Mouse (Mus musculus): ENCODE measurements around the gene Preb. TPM values are rescaled to one million over a fixed set of nuclear protein-coding genes. Genes with fewer than 3 reads are reported as not detected.
A peak's percentile ranks its signal among the peaks of the same experiment; 100 is the strongest.

The Preb gene
- polyA plus RNA-seq, 1 experiment, result 214 TPM

DNA sequence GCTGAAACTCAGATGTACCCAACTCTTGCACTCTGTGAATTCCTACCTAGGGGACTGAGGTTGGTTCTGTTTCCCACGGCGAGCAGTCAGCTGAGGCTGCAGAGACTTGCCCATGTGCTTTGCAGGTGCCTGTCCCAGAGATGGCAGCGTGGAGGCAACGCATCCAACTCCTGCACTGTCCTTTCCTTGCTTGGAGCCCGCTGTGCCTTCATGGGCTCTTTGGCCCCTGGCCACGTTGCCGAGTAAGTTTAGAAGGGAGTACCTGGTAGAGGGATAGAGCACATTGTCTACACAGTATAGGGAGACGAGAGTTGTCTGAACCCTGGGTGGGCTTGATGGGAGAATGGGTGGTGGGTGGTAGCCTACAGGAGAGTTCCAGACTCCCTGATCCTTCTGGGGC, 35.5 kb downstream of the Preb start:
- H3K4me3 ChIP-seq (replicated peaks; ENCODE audit: control insufficient read depth, low read depth, low read length), result no peak overlapping the region
- whole genome bisulfite sequencing, result 89% methylated on average over 8 of the region's 8 CpGs
- TF ChIP-seq CTCF (IDR thresholded peaks at IDR 0.05; ENCODE audit: control insufficient read depth, insufficient read depth, low read length) (no peak), POLR2A (IDR thresholded peaks at IDR 0.05; ENCODE audit: borderline replicate concordance, control insufficient read depth, low read depth, low read length) (no peak)
- no peak overlapping the region for H3K27ac ChIP-seq (ENCODE audit: control insufficient read depth, insufficient read depth, low read depth, low read length, poor library complexity)
- H3K4me1 ChIP-seq (ENCODE audit: control insufficient read depth, insufficient read depth, low read length), result no peaks in the 10 kb centered on the region; the same call in 1 of the 2 replicates

DNA sequence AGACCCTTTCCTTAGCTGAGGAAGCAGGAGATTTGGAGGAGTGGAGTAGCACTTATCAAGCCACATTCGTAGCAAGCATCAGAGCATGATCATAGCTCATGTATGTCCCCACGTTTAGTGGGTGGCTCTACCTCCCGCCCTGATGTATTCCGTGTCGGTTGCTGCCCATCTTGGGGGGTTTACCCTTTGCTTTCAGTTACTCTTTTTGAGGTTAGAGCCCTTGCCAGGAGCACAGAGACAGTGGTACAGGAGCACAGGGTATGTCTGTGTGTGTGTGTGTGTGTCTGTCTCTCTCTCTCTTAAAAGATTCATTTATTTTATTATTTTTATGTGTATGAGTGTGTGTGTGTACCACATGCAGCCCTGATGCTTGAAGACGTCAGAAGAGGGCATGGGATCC, 37.0 kb downstream of the Preb start:
- TF ChIP-seq POLR2A (IDR thresholded peaks at IDR 0.05; ENCODE audit: borderline replicate concordance, control insufficient read depth, low read depth, low read length) (no peak), CTCF (IDR thresholded peaks at IDR 0.05; ENCODE audit: control insufficient read depth, insufficient read depth, low read length) (no peak)
- Histone ChIP-seq H3K4me1 (ENCODE audit: control insufficient read depth, insufficient read depth, low read length) (no peaks in the 10 kb centered on the region; the same call in 1 of the 2 replicates), H3K4me3 (replicated peaks; ENCODE audit: control insufficient read depth, low read depth, low read length) (no peak overlapping the region), H3K27ac (ENCODE audit: control insufficient read depth, insufficient read depth, low read depth, low read length, poor library complexity) (no peak overlapping the region)
- 65% methylated on average over 6 of the region's 6 CpGs for WGBS

DNA sequence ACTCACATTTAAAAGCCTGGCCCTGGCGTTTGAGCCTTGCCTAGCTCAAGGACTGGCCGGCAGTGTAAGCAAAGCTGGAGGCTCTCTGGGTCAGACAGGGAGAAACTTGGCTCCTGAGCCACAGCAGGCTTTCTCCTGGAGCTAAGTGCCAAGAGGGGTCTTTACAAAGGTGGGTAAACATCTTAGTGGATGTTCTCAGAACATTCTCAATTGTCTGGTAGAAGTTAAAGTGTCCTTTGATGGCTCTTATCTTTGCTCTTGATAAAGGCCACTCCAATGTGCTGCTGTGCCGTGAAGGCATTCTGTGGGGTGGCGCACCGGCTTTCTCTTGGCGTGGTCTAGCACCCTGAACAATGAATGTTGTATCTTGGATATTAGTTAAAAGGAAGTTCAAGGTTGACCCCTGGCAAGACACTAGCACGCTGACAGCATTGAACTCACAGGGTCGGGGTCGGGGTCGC, 37.5 kb downstream of the Preb start:
- H3K27ac ChIP-seq (ENCODE audit: control insufficient read depth, insufficient read depth, low read depth, low read length, poor library complexity), result no peak overlapping the region
- H3K4me3 ChIP-seq (replicated peaks; ENCODE audit: control insufficient read depth, low read depth, low read length), result no peak overlapping the region
- TF ChIP-seq POLR2A (IDR thresholded peaks at IDR 0.05; ENCODE audit: borderline replicate concordance, control insufficient read depth, low read depth, low read length) (no peak), CTCF (IDR thresholded peaks at IDR 0.05; ENCODE audit: control insufficient read depth, insufficient read depth, low read length) (no peak)
- H3K4me1 ChIP-seq (ENCODE audit: control insufficient read depth, insufficient read depth, low read length), result no peaks in the 10 kb centered on the region; the same call in 1 of the 2 replicates
- WGBS, result 59% methylated on average over 10 of the region's 10 CpGs

DNA sequence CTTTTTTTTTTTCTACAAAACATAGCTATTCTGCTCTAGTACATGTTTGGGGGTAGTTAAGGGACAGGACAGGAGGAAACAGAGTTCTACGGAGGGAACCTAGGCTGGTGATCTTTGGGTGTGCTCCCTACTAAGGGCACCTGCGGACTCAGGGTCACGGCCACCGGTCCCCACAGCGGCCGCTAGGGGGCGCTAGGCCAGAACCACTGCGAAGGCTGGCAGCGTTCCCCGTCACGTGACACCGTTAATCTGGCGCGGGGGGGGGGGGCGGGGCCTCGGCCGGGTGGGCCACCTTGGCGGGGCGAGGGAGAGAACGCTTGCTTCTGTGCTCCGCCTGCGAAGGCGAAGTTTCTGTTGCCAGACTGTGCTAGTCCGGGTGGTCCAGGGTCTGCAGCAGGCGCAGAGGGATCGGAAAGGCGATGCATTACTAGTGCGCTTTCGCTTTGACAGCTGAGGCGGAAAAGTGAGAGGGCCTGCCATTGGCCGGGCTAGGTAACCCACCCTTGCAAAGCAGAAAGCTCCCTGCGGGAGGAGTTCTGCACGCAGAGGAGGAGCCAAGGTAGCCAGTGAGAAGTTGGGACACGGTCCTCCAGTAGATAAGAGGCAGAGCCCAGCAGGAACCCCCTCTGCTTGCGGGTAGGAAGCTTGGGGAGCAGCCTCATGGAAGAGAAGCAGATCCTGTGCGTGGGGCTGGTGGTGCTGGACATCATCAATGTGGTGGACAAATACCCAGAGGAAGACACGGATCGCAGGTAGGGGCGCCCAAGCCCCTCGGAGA, 38.7 kb downstream of the Preb start, which contains the start of gene Khk:
Gene Khk (plus strand): TSS at position 176 of the 778 bp plus-strand sequence.
- WGBS, result under 1% methylated on average over 40 of the region's 40 CpGs
- peaks cover 2% of the 10 kb centered on the region; the same call in 1 of the 2 replicates for H3K4me1 ChIP-seq (ENCODE audit: control insufficient read depth, insufficient read depth, low read length)
- H3K4me3 ChIP-seq (replicated peaks; ENCODE audit: control insufficient read depth, low read depth, low read length), result peak within 1 kb of the TSS; percentile 76
- peak; percentile 53; the same call in 1 of the 2 replicates for TF ChIP-seq POLR2A (IDR thresholded peaks at IDR 0.05; ENCODE audit: borderline replicate concordance, control insufficient read depth, low read depth, low read length)
- peak; percentile 85 for TF ChIP-seq CTCF (IDR thresholded peaks at IDR 0.05; ENCODE audit: control insufficient read depth, insufficient read depth, low read length)
- peak within 1 kb of the TSS; percentile 55 for H3K27ac ChIP-seq (ENCODE audit: control insufficient read depth, insufficient read depth, low read depth, low read length, poor library complexity)

DNA sequence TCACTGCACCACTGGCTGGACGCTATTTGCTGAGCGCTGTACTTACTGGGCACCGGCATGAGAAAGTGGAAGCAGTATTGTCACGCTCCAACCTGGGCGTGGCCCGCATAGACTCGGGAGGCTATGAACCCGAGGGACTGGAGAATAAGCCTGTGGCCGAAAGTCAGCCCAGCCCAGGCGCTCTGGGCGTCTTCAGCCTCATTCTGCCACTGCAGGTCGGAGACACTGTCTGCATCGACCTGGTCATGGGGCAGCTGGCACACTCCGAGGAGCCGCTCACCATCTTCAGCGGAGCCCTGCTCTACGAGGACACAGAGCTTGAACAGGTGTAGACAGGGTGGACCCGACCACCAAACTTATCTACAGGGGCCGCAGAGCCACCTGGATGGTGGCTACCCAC, 39.5 kb downstream of the Preb start:
- peaks cover 2% of the 10 kb centered on the region; the same call in 1 of the 2 replicates for H3K4me1 ChIP-seq (ENCODE audit: control insufficient read depth, insufficient read depth, low read length)
- no peak overlapping the region for H3K27ac ChIP-seq (ENCODE audit: control insufficient read depth, insufficient read depth, low read depth, low read length, poor library complexity)
- 82% methylated on average over 19 of the region's 19 CpGs for WGBS

DNA sequence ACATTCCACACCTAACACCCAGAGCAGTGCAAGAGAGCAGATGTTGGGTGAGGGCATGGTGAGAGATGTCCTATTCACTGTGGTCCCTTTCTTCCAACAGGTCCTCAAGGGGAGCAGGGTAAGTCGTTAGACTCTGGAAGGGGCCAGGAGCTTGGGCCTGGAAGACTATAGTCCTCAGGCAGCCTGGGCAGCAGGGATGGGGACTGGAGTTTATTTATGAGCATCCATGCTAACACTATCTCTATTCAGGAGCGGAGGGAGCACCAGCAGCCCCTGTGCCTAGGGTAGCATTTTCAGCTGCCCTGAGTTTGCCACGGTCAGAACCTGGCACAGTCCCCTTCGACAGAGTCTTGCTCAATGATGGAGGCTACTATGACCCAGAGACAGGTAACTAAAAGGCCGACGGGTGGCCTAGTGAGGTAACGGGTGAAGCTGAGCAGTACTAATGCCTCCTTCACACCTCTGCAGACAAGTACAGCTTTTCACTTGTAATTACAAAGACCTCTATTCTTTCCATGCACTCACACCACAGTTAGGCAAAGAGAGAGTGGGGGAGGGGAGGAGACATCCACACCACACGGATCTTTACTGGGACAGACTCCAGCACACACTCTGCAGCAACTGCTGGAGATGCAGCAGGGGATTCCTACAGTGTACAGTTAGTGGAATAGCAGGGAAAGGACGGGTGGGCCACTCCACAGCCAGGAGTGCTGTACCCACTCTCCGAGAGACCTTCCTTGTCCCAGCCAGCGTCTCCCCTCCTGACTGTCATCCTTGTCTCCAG, 40.1 kb downstream of the Preb start:
- peaks cover 5% of the 10 kb centered on the region for H3K4me1 ChIP-seq (ENCODE audit: control insufficient read depth, insufficient read depth, low read length)
- H3K27ac ChIP-seq (ENCODE audit: control insufficient read depth, insufficient read depth, low read depth, low read length, poor library complexity), result no peak overlapping the region
- TF ChIP-seq POLR2A (IDR thresholded peaks at IDR 0.05; ENCODE audit: borderline replicate concordance, control insufficient read depth, low read depth, low read length), result no peak
- no peak for TF ChIP-seq CTCF (IDR thresholded peaks at IDR 0.05; ENCODE audit: control insufficient read depth, insufficient read depth, low read length)
- WGBS, result 75% methylated on average over 11 of the region's 11 CpGs
- H3K4me3 ChIP-seq (replicated peaks; ENCODE audit: control insufficient read depth, low read depth, low read length), result no peak overlapping the region

More for the DNA sequence above, 39.5 kb downstream of the Preb start:
- no peak overlapping the region for H3K4me3 ChIP-seq (replicated peaks; ENCODE audit: control insufficient read depth, low read depth, low read length)
- no peak for TF ChIP-seq POLR2A (IDR thresholded peaks at IDR 0.05; ENCODE audit: borderline replicate concordance, control insufficient read depth, low read depth, low read length)
- TF ChIP-seq CTCF (IDR thresholded peaks at IDR 0.05; ENCODE audit: control insufficient read depth, insufficient read depth, low read length), result 0 out of 2 replicates have a peak, but pooled peaks have one; percentile 6

DNA sequence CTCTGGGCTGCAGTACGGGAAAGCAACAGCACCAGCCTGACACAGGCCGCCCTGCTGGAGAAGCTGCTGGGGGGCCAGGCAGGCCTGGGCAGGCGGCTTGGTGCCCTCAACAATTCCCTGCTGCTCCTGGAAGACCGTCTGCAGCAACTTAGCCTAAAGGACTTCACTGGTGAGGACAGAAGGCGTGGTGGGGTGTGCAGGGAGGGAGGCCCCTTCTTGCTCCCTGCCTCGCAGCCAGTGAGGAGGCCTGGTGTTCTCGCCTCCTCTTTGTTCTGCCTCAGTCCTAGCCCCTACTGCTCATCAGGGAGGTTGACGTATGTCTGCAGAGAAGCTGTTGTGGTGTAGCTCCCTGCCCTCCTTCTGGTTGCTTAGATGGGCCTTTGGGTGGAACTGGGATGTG, 41.5 kb downstream of the Preb start:
- Histone ChIP-seq H3K4me3 (replicated peaks; ENCODE audit: control insufficient read depth, low read depth, low read length) (no peak overlapping the region), H3K27ac (ENCODE audit: control insufficient read depth, insufficient read depth, low read depth, low read length, poor library complexity) (no peak overlapping the region), H3K4me1 (ENCODE audit: control insufficient read depth, insufficient read depth, low read length) (peaks cover 5% of the 10 kb centered on the region)
- WGBS, result 87% methylated on average over 8 of the region's 8 CpGs
- no peak for TF ChIP-seq CTCF (IDR thresholded peaks at IDR 0.05; ENCODE audit: control insufficient read depth, insufficient read depth, low read length)
- TF ChIP-seq POLR2A (IDR thresholded peaks at IDR 0.05; ENCODE audit: borderline replicate concordance, control insufficient read depth, low read depth, low read length), result no peak
